Mouse (Mus musculus) right cerebral cortex, postnatal 36 days (tissue): ENCODE measurements around the gene Mreg.

ENCODE experiments used
- DNase-seq, 2 experiments: peaks; one replicate each; pipeline ENCODE4 v3.0.0; 2022; ENCODE audit warnings: low spot score in 2 of 2, mixed read lengths in 1 of 2

The Mreg gene

GRCm38 (mm10) chr1:72123434-72124297 is 88.4 kb downstream of the Mreg start:
- peak; percentile 76 to 81 for DNase-seq

DNA sequence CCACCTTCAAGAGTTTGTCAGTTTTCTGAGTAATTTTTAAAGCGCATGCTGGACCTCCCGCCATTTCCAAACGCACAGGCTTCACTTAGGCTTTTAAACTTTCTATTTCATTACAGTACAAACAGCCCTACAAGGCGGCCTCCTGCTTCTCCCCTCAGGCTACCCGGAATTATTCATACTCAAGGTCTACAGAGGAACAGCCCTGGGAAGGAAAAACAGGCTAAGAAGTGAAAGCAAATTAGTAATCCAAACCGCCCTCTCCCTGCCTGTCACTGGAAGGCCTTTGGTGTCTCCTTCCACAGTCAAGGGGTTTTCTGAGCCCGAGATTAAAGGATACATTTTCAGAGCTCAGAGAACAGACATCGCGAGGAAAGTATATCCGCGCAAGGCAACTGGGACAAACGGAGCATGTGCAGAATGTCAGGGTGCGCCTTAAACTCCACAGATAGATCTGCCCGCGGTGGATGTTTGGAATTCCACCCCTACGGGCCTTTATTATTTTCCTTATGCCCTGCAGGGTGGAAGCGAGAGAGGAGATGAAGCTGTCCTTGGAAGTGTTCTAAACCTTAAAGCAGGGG is 90.4 kb downstream of the Mreg start:
- no peak for DNase-seq

GRCm38 (mm10) chr1:72119981-72120380 is 92.1 kb downstream of the Mreg start:
- DNase-seq: no peak

- no peak for DNase-seq
Measured at GRCm38 (mm10) chr1:72114206-72114605, 97.9 kb downstream of the Mreg start.
